Mouse (Mus musculus): Measurements from ENCODE around the gene Arhgap15. TPM values are rescaled to one million over a fixed set of nuclear protein-coding genes. Genes with fewer than 3 reads are reported as not detected.
A peak's percentile ranks its signal among the peaks of the same experiment; 100 is the strongest.

The Arhgap15 gene
- polyA plus RNA-seq, 1 experiment = 0.63 TPM

DNA sequence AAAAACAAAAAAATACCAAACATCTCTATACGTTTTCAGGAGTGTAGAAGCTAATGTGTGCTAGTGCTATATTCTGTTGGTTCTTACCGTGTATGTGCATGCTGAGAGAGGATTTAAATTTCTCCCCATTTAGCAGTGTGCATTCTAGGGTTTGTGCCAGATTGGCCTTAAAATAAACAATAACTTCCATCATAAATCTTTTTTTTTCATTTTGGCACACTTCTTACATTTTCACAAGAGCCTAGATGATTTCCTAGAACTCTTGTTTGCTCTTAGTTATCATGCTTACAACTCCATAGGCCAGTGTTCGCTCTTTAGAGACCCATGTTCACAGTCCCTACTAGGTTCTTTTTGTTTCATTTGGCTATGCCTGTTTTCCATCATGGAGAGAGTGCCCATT is 362.7 kb downstream of the Arhgap15 start:
- DNase-seq (ENCODE audit: low read depth) = no peak

DNA sequence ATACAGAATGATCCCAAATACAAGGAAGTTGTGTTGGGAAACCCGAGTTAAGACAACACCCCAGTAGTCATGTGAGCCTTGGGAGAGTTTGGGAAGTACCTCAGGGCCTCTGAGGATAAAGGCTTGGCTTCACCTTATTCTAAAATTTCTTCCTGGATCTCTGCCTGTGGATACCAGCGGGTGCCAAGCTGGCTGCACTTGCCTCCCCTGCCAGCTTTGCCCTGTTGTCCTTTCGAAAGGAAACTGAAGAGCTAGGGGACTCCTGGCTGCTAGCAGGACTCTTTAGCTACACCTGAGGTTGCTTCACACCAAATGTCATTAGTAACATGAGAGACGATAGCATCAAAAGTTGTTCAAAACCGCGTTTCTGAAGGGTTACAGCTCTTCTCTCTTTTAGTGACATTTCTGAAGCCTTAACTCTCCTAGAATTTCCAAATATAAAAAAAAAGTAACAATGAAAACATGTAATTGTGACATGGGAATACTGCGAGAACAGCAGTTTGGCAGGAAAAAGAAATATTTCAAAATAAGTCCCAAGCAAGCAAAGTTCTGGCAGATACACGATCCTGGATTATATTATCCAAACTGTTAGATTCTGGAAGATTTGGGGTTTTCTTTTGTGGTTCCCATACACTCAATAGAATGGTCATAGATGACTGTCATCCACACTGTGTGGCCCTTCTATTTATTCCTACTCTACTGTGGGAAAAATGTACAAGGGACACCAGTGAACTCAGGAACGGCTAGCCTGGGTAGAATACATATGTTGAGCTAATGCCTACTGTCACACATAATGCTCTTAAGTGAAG is 364.6 kb downstream of the Arhgap15 start:
- DNase-seq (ENCODE audit: low read depth) = peak; percentile 45

DNA sequence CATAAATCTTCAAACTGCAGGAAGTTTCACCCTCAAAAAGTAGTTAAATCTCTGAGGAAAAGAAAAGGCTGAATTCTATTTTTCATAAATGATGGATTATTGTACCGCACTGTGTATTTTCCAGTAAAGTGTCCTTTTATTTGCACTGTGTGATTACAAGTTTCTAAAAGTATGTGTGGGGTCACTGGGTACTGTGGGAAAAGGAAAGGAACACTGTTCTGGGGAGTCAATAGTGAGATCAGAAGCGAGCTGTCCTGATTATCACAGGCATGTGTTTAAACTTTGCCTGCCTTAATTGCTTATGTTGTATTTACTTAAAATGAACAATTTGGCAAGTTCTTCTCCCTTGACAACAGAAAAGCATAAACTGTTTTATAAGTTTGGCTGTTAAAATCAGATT is 365.7 kb downstream of the Arhgap15 start:
- DNase-seq (ENCODE audit: low read depth) = no peak

DNA sequence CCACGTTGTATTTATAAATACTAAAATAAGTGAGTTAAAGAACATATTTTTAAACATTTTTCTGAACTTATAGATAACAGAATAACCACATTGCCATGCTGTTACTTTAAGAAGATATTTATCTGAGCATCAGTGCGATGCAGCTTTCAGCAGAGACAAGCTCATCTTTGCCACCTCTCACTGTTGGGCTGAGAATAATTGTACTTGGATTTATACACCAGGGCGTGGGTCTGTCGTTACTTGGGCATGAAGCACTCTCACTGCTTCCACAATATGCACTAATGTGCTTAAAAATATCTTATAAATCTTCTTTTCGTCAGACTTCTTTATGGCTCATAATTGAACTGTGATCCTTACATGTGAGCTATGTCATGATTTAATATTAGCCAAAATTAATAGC is 372.5 kb downstream of the Arhgap15 start:
- DNase-seq (ENCODE audit: low read depth) = no peak

DNA sequence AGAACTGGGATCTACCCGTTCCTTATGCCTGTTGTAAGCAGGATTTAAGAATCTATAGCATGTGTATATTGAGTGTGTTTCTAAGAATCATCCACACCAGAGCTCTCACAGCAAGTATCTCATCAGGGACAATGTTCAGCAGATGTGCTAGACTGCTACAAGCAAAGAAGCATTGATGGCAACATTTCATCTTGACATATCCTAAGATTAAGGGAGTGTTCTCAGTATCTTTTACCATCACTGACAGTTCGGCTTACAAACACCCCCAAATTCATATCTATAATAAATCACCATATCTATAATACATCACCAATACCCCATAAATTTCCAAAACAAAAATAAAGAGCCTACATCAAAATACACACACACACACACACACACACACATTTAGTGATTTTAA is 374.6 kb downstream of the Arhgap15 start:
- no peak for DNase-seq (ENCODE audit: low read depth)

DNA sequence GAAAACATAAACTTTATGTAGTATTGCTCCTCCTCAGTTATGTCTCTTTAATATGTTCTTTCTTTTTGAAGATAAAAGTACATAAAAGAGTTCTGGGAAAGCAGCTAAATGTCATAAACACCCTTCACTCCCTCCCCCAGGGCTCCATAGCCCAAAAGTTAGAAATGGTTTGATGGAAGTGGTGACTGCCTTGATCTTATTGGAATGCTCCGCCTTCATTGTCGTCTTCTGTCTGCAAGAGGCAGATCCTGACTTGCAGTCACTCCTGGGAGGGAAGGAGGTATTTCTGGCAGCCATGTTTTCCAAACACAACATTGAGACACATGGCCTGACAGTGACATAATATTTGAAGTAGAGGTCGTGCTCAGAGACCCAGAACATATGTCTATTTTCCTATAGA is 375.5 kb downstream of the Arhgap15 start:
- no peak for DNase-seq (ENCODE audit: low read depth)

DNA sequence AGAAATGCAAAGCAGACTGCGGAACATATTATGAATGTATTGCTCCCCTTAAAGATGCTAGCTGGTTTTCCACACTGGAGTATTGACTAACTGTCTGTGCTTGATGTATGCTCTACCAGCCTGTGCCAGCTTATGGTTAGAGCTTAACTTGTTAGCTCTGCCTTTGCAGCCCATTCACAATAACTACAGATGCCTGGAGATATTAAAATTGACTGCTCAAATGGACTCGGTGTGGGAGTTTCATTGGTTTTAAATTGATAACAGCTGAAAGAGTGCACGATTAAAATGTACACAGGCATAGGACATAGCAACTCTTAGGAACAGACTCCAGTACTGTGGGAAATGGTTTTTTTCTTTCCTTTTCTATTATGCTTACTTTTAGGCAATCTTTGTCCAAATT is 376.1 kb downstream of the Arhgap15 start:
- DNase-seq (ENCODE audit: low read depth) = no peak

DNA sequence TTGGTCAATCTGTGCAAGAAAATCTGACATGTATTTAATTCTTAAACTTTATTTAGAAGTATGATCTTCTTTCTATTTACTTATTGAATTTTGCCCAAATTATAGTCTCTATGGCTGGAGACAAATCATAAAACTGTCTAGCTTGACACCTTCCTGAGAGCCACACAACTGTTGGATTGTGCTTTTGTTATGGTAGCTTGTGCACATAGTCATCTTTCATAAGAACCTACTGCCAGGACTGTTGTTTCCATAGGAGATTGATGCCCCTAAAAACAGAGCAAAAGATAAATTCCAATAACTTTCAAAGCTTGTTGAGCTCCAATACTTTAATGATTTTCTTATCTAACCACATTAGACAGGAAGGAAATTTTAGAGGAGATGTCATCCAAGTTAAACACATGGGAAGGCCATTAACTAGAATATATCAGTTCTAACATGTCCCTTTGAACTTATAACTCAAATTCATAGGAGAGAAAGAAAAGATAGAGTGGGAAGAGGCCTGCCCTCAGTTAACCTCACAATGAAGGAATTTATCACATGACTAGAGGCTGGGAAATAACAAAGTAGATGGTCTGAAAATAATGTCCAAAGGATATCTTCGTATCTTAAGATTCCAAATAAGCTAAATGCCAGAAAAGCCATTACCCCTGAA is 377.5 kb downstream of the Arhgap15 start:
- no peak for DNase-seq (ENCODE audit: low read depth)

DNA sequence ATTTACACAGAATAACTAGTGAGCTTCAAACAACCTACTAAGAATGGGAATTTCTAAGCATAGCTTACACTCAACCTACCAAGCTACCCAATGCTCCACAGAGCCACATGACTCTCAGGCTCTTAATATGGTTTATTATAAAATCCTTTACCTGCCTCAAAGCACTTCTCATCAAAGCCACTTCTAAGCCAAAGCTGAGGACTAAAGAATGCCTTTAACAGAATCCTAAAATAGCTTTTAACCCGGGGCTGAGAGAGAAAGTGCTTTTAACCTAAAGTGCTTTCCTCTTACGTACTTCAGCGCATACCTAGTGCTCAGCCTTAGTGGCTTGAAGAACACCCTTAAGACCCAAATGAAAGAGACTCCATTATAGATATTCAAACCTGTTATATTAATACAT is 380.9 kb downstream of the Arhgap15 start:
- DNase-seq (ENCODE audit: low read depth) = no peak

DNA sequence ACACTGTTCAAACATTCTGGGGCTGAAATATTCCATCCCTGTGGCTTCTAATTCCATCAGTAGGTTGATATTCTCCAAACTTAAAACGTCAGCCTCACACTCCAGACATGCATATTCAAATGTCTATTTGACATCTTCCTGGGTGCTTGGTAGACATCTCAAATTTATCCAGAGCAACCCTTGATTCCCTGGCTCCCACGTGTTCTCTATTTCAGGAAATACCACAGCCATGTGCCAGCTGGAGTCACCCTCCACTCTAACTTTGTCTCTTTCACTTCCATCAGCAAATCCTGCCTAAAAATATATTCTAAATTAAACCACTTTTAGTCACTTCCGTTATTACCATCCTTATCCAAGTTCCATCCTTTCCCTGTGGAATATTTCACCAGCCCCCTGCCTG is 382.6 kb downstream of the Arhgap15 start:
- no peak for DNase-seq (ENCODE audit: low read depth)

DNA sequence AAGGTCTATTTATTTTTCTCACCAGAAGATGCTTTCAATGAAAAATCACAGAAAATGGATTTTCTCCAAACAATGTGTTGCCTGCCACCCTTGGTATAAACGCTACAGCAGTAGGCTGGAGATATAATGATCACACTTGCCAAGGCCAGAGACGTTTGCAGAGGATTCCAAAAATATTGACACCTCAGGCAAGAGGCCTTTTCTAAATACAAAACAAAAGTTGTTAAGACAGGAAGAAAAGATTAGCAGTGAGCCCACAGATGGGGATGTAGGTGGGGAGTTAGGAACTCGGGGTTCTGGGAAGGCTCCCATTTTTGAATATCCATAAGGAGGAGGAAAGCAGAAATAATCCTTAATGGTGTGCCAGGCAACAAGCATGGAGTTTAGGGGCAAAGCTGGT is 386.2 kb downstream of the Arhgap15 start:
- no peak for DNase-seq (ENCODE audit: low read depth)

DNA sequence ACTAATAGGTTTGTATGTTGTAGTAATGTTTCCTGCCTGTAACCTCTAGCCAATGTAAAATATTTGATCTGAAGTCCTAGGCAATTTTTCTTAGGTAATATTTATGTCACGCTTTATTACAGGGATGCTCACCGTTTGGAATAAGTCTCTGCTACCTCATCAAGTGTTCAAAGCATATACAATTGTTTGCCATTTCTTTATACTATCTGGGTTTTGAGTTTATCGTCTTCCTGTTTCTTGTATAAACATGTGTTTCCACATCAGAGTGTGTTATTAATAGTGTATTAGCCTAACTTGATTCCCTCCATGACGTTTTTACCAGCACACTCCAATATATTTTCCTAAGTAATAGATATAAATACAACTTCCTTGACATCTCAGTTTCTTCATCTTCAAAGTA is 391.8 kb downstream of the Arhgap15 start:
- no peak for DNase-seq (ENCODE audit: low read depth)

DNA sequence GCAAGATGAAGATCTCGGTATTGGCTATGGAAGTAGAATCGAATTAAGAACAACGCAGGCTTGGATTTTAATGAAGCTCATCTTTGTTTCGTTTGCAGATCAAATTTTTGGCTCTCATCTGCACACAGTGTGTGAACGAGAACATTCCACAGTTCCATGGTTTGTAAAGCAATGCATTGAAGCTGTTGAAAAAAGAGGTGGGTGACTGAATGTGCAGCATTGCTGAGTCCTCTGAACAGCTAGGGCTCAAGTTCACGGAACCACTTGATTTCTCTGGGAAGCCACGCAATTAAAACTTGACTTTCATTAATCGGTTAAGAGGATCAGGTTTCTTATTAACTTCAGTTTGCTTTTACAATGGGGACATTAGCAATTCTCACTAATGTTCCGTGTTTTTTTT is 393.5 kb downstream of the Arhgap15 start:
- no peak for DNase-seq (ENCODE audit: low read depth)

DNA sequence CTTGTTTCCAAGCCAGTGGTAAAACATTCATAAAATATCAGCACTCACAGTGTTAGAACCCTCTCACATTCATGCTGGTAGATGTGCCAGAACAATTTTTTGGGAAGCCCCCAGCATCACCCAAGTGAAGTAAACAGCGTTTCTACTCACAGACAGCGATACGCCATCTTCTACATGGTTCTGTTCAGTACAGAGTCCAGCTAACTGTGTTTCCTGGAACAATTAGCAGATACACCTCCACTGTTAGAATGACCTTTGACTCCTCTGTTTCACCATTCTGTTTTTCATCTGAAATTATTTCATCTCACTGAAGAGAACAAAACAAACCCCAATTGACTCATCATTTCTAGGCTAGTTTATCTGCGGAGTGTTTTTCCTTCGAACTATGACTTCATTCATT is 394.0 kb downstream of the Arhgap15 start:
- DNase-seq (ENCODE audit: low read depth) = no peak

DNA sequence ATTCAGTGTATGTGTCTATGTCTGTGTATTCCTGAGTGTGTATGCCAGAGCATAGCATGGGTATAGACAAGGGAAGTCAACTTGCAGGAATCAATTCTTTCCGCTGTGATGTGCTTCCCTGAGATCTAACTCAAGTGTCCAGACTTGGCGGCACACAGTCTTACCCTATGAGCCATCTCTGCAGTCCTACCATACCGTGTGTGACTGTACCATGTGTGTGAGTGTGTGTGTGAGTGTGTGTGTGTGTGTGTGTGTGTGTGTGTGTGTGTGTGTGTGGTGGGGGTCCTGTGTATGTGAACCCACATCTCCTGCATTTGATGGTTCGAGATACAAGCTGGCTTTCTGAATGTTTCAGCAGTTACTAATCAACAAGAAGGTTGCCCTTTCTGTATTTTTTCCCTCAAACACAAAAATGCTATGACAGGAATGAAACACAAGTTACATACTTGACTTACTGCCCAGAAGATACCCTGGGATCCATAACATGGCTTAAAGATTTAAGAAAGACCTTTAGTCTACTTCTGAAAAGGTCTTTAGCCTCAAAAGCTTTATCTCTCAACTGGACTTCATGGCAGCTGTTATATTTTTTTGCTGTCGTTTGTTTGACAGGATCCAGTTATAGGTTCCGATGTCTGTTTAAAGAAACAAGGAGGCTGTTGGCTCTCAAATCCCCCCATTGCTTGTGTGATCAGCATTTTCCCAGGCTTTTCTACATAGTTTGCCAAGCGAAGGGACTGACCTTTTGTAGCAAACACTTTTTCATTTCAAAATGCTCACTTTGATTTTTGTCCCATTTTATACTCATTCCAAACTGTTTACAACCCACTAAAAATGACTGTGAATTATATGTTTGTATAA is 397.7 kb downstream of the Arhgap15 start:
- no peak for DNase-seq (ENCODE audit: low read depth)

DNA sequence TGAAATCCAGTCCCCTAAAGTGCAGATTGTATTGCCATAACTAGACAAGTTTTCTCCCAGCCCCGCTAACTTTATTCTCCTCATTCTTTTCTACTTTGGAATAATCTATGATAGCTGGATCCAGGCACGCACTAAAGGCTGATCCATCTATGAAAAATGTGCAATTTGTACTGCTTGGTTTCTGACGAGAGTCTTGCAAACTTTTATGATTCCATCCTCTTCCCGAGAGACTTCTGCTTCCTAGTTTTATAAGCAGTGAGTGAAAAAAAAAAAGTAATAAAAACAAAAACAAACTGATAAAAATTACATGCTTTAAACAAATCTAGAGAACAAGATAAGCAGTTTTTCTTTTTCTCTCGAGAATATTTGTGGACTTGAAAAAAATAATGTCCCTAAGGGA is 398.9 kb downstream of the Arhgap15 start:
- no peak for DNase-seq (ENCODE audit: low read depth)

DNA sequence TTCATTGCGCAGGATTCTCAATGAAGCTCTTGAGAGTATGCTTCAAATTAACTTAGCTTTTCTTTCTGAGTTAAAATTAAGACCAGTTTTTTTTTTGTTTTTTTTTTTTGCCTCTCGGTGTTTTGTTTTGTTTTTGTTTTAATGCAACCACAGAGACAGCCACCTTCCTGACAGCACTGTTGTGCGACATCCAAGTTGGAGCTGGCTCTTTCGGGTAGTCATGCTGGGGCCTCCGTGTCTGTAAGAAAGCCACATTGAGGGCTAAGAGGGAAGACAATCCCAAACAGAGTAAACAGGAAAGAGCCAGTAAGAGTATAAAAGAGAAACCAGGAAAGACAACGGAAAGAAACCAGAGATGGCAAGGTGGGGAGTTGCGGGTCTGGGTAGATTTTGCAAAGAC is 399.3 kb downstream of the Arhgap15 start:
- DNase-seq (ENCODE audit: low read depth) = no peak

DNA sequence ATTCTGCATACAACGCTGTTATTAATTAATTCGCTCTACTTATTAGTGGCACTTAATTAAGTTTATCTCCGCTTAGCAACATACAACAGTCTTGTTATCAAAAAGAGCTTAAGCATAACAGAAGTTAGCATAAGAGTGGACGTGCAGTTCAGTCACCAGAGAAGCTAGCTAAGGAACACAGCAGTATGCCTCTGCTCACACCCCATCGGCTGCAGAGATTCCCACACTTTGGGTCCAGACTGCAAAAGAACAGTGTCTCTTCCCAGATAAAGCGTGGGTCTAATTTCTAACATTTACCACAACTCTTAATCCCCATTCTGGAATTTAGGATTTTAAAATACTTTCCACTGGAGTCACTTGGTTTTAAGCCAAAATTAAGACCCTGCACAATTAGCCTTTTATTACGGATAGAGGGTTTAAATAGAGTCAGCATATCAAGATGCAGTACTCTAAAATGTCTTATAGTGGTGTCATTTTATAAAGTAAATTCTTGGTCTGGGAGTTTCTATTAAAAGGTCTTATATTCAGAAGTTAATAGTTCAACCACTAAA is 400.0 kb downstream of the Arhgap15 start:
- DNase-seq (ENCODE audit: low read depth) = no peak

DNA sequence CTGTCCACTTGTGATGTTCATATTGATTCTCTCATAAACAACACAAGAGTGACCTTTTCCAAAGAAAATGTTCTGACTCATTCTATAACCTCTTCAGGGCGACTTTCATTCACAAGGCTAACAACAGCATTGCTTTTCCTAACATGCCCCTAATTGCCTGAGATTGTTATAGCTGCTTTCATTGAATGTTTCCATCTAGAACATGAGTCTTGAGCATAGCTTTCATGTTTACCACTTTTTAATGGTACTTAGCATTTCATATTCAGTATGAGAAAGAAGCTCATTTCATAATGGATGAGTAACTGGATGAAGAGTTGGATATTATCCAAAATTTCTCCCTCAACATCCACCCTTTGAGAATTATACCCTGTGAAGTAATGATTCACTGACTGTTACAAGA is 403.7 kb downstream of the Arhgap15 start:
- DNase-seq (ENCODE audit: low read depth) = no peak

DNA sequence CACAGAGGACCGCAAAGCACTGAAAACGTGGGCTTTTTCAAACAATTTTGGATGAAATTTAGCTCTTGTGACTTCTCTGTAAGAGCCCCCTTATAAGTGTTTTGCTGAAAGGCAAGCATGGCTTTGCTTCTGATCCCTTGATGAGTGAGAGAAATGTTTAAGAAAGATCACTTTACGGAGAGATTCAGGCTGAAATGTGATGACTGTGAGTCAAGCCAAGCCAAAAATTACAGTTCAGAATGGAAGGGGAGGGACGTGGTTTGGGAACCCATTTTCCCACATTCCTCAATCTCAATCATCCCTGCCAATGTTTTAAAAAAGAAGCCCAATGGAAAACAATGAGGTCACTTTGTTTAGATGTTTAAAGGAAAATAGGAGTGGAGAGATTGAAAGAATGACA is 411.7 kb downstream of the Arhgap15 start:
- DNase-seq (ENCODE audit: low read depth) = no peak

DNA sequence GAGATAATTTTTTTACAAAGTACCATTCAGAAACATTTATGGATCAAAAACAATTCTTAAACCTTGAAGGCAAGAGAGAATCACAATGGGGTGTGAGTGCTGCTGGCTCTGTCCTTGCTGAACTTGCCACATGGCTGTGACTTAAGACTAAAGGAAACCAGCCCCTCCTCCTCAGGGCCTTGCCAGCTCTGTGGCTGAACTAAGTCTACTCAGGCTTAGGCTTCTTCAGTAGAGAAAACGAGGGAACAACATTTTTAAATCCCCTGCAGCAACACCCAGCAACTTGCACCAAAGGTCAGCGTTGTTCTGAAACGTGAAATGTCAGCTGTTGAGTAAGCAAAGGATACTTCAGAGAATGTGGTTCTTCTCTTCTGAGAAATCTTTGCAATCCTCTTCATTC is 417.2 kb downstream of the Arhgap15 start:
- peak; percentile 26 for DNase-seq (ENCODE audit: low read depth)

DNA sequence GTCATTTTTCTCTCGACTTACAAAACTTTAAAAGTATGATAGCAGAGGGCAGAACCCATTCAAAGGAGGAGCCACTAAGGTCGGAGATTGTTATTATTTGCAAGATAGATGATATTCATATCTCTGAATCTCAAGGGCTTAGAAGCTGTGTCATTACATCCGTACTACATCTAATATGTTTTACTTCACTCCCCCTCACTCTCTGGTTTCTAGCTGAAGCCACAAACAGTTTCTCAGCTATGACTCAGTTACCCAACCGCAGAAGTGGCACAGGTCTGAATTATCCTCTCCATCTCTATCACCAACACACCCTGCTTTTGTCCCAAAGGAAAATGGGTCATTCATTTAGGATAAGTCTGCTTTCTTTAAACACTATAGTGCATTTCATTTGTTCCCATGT is 418.1 kb downstream of the Arhgap15 start:
- DNase-seq (ENCODE audit: low read depth) = no peak

All from gonadal fat pad, adult 2 months (tissue).